Mouse (Mus musculus) layer of hippocampus, adult 11-12 months (tissue): ENCODE data around the gene Gm20878.
"Not testable (repeated sequence)": the region's sequence is repeated elsewhere in the genome, so short reads cannot be mapped to it uniquely, and the experiment has no call there.

Experiments
- DNase-seq: peaks from one replicate; pipeline ENCODE4 v3.0.0; 2022; ENCODE audit warnings: low spot score

The Gm20878 gene

DNA sequence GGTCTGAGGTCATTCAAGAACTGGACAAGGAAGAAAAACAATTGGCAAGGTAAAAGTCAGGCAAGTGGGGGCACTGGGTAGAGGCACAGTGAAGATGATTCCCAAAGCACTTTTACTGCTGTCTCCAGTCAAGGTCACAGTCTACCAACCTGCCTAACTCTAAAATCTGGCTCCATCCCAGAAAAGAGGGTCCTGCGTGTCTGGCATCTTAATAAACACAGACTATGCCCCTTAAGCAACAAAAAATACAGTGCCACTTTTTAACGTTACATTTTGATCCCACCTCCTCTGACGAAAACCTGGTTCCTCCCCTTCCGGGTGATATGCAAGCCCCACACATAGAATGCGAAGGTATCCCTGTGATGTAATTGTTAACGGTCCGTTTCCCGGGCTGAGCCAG is at the start of gene Gm20878:
Gm20878 (plus strand) TSS at position 301 of the 400 bp plus-strand sequence.
- DNase-seq = not testable (repeated sequence)

DNA sequence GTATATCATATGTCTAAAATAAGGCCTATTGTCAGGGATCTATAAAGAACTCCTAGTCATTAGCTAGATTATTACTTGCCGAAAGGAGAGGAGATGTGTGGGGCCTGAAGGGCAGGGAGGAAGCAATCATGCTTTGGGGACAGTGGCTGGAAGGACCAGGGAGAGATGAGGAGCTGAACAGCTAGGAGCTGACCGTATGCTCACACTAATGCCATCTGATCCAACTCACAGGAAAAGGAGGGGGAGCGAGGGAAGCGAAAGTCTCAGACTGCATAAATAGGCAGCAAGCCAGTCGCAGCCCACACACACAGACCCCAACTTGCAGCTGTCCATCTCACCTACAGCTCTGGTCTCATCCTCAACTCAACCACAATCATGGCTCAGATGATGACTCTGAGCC is 38.1 kb upstream of the Gm20878 start, which contains the start of gene Gm21541:
Gm21541 (plus strand) TSS at position 301 of the 400 bp plus-strand sequence.
- DNase-seq = not testable (repeated sequence)

DNA sequence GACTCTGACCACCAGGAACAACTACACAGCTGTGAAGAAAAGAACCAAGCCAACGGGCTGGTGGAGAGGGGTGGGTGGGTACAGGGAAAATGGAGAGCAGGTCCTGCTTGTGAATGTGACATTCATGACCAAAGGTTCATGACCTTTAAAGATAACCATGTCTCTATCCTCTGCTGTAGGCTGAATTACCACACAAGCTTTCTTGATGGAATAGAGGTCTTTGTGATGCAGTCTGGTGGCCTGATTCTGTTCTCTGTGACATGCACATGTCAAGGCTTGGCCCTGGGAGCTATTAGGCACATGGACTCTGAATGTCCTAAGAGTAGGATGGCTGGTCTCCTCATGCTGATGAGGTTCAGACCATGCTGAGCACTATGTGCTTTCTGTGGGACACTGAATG is 24.4 kb downstream of the Gm20878 start, which contains the start of gene Fam205a4:
Fam205a4 (plus strand) TSS at position 301 of the 400 bp plus-strand sequence.
- DNase-seq = not testable (repeated sequence)
